Mouse (Mus musculus) CD4-positive, CD25-positive, alpha-beta regulatory T cell, adult 9 weeks (primary cell): ENCODE results near the gene Sall1. TPM values are rescaled to one million over a fixed set of nuclear protein-coding genes. Genes with fewer than 3 reads are reported as not detected.

Source experiments
- polyA plus RNA-seq: library from polyadenylated mRNA; unstranded; fragments of 100-300 nt; shearing (Covaris generic); gene quantifications from one replicate; pipeline ENCODE4 v1.2.1, GENCODE M21; 2017

Sall1 gene
- polyA plus RNA-seq = not detected

GRCm38 (mm10) chr8:89043940-89044339 is at the start of gene Sall1:
Gene Sall1, minus strand, starts transcription at chr8:89044162.

